Mouse (Mus musculus): ENCODE measurements around the gene Arhgdib. TPM values are rescaled to one million over a fixed set of nuclear protein-coding genes. Genes with fewer than 3 reads are reported as not detected.

The Arhgdib gene
- polyA plus RNA-seq, 1 experiment from 2014 or later = 33.9 TPM

- Histone ChIP-seq H3K36me3 (no peaks in the 10 kb centered on the region), H3K27ac (no peak overlapping the region), H3K4me3 (replicated peaks) (no peak overlapping the region), H3K9me3 (no peaks in the 10 kb centered on the region), H3K4me1 (replicated peaks) (peaks cover 29% of the 10 kb centered on the region), H3K9ac (replicated peaks) (no peak overlapping the region), H3K4me2 (no peak overlapping the region), H3K27me3 (peaks cover 6% of the 10 kb centered on the region; the same call in 1 of the 2 replicates)
- 95% methylated on average over 2 of the region's 2 CpGs for WGBS
- no peak for ATAC-seq (ENCODE audit: insufficient number of reproducible peaks, insufficient read depth, low FRiP score, low TSS enrichment, low read depth)
Observed at GRCm38 (mm10) chr6:136950171-136950570, 8.5 kb upstream of the Arhgdib start.

DNA sequence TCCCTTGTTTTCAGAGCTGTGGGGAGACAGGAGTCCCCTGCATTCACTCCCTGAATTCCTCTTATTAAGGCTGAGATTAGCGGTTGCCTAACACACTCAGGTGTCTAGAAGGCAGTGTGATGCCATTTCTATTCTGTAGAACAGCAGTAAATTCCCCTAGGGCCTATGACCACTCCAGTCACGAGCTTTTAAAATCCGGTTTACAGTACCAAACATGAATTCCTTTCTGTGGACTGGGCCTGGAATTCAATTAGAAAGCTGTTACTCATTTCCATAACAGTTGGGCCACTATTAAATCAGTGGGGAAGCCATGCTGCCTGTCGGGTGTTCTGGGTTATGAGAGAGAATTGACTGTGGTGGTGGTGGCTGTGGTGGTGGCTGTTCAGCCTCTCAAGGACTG, 6.0 kb upstream of the Arhgdib start:
- Histone ChIP-seq H3K27me3 (0 out of 2 replicates have a peak, but pooled peaks cover under 1% of the 10 kb centered on the region), H3K4me2 (no peak overlapping the region), H3K4me1 (replicated peaks) (peaks cover 32% of the 10 kb centered on the region), H3K4me3 (replicated peaks) (no peak overlapping the region), H3K36me3 (no peaks in the 10 kb centered on the region), H3K9me3 (no peaks in the 10 kb centered on the region), H3K9ac (replicated peaks) (no peak overlapping the region), H3K27ac (peak overlapping the region; percentile 68)
- ATAC-seq (ENCODE audit: insufficient number of reproducible peaks, insufficient read depth, low FRiP score, low TSS enrichment, low read depth) = peak; percentile 66; the same call in 1 of the 2 replicates
- WGBS = 27% methylated on average over 4 of the region's 4 CpGs

GRCm38 (mm10) chr6:136946943-136947342, 5.2 kb upstream of the Arhgdib start:
- ATAC-seq (ENCODE audit: insufficient number of reproducible peaks, insufficient read depth, low FRiP score, low TSS enrichment, low read depth) = peak; percentile 71

GRCm38 (mm10) chr6:136946241-136946640, 4.5 kb upstream of the Arhgdib start:
- Histone ChIP-seq H3K4me3 (replicated peaks) (no peak overlapping the region), H3K9ac (replicated peaks) (no peak overlapping the region), H3K4me2 (no peak overlapping the region), H3K27me3 (no peaks in the 10 kb centered on the region), H3K36me3 (no peaks in the 10 kb centered on the region), H3K27ac (peak overlapping the region; percentile 77), H3K9me3 (no peaks in the 10 kb centered on the region), H3K4me1 (replicated peaks) (peaks cover 44% of the 10 kb centered on the region)
- no peak for ATAC-seq (ENCODE audit: insufficient number of reproducible peaks, insufficient read depth, low FRiP score, low TSS enrichment, low read depth)
- 87% methylated on average over 5 of the region's 5 CpGs for WGBS

More at GRCm38 (mm10) chr6:136946943-136947342, 5.2 kb upstream of the Arhgdib start:
- peaks cover 37% of the 10 kb centered on the region for H3K4me1 ChIP-seq (replicated peaks)
- H3K36me3 ChIP-seq = no peaks in the 10 kb centered on the region
- H3K4me2 ChIP-seq = no peak overlapping the region
- WGBS = 56% methylated on average over 9 of the region's 9 CpGs
- no peaks in the 10 kb centered on the region for H3K27me3 ChIP-seq
- H3K9ac ChIP-seq (replicated peaks) = no peak overlapping the region
- peak overlapping the region; percentile 77 for H3K27ac ChIP-seq
- no peaks in the 10 kb centered on the region for H3K9me3 ChIP-seq
- H3K4me3 ChIP-seq (replicated peaks) = no peak overlapping the region

DNA sequence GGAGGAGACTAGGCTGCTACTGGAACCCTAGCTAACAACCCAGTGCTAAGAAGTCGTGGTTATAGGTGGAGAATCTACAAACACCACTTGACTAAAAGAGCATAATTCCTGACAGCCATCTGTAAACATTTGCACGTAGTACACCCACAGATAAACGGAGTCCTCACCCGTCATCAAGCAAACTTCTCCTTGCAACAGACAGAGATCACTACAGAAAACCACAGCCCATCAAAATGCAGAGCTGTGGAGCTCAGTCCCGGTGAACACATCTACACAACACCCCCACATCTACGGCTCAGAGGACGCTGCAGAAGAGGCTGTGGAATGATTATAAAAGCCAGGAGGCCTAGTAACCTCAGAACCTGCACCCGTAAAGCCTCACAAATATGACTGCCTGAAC, 2.8 kb upstream of the Arhgdib start:
- Histone ChIP-seq H3K4me2 (no peak overlapping the region), H3K4me3 (replicated peaks) (no peak overlapping the region), H3K27me3 (no peaks in the 10 kb centered on the region), H3K27ac (no peak overlapping the region), H3K36me3 (no peaks in the 10 kb centered on the region), H3K4me1 (replicated peaks) (peaks cover 59% of the 10 kb centered on the region), H3K9ac (replicated peaks) (no peak overlapping the region), H3K9me3 (no peaks in the 10 kb centered on the region)
- ATAC-seq (ENCODE audit: insufficient number of reproducible peaks, insufficient read depth, low FRiP score, low TSS enrichment, low read depth) = no peak
- 79% methylated on average over 8 of the region's 8 CpGs for WGBS

- H3K4me3 ChIP-seq (replicated peaks) = no peak overlapping the region
- H3K27me3 ChIP-seq = no peaks in the 10 kb centered on the region
- no peak overlapping the region for H3K4me2 ChIP-seq
- no peak overlapping the region for H3K27ac ChIP-seq
- no peaks in the 10 kb centered on the region for H3K36me3 ChIP-seq
- no peaks in the 10 kb centered on the region for H3K9me3 ChIP-seq
- H3K9ac ChIP-seq (replicated peaks) = no peak overlapping the region
- ATAC-seq (ENCODE audit: insufficient number of reproducible peaks, insufficient read depth, low FRiP score, low TSS enrichment, low read depth) = no peak
- H3K4me1 ChIP-seq (replicated peaks) = peaks cover 60% of the 10 kb centered on the region
Observed at GRCm38 (mm10) chr6:136943392-136943791, 1.7 kb upstream of the Arhgdib start.

GRCm38 (mm10) chr6:136942280-136942679, 581 bp upstream of the Arhgdib start:
- Histone ChIP-seq H3K27me3 (no peaks in the 10 kb centered on the region), H3K36me3 (no peaks in the 10 kb centered on the region), H3K4me3 (replicated peaks) (no peak overlapping the region), H3K4me2 (no peak overlapping the region), H3K9me3 (no peaks in the 10 kb centered on the region), H3K27ac (no peak overlapping the region), H3K9ac (replicated peaks) (no peak overlapping the region), H3K4me1 (replicated peaks) (peaks cover 53% of the 10 kb centered on the region)
- ATAC-seq (ENCODE audit: insufficient number of reproducible peaks, insufficient read depth, low FRiP score, low TSS enrichment, low read depth) = no peak
- 68% methylated on average over 9 of the region's 9 CpGs for WGBS

- Histone ChIP-seq H3K4me1 (replicated peaks) (peaks cover 39% of the 10 kb centered on the region), H3K4me3 (replicated peaks) (no peak overlapping the region), H3K27ac (peak overlapping the region; percentile 83), H3K36me3 (no peaks in the 10 kb centered on the region), H3K4me2 (peak overlapping the region; percentile 39; the same call in 1 of the 2 replicates), H3K9ac (replicated peaks) (no peak overlapping the region), H3K9me3 (no peaks in the 10 kb centered on the region), H3K27me3 (no peaks in the 10 kb centered on the region)
- no peak for ATAC-seq (ENCODE audit: insufficient number of reproducible peaks, insufficient read depth, low FRiP score, low TSS enrichment, low read depth)
- WGBS = 75% methylated on average over 11 of the region's 11 CpGs
Observed at GRCm38 (mm10) chr6:136940188-136940960, 1.3 kb downstream of the Arhgdib start.

- Histone ChIP-seq H3K4me1 (replicated peaks) (peaks cover 39% of the 10 kb centered on the region), H3K27ac (no peak overlapping the region), H3K27me3 (no peaks in the 10 kb centered on the region), H3K4me3 (replicated peaks) (no peak overlapping the region), H3K9me3 (no peaks in the 10 kb centered on the region), H3K36me3 (no peaks in the 10 kb centered on the region), H3K9ac (replicated peaks) (no peak overlapping the region), H3K4me2 (no peak overlapping the region)
- 85% methylated on average over 14 of the region's 14 CpGs for WGBS
- ATAC-seq (ENCODE audit: insufficient number of reproducible peaks, insufficient read depth, low FRiP score, low TSS enrichment, low read depth) = no peak
Observed at GRCm38 (mm10) chr6:136939326-136940187, 2.1 kb downstream of the Arhgdib start.

- Histone ChIP-seq H3K4me3 (replicated peaks) (no peak overlapping the region), H3K4me2 (no peak overlapping the region), H3K9me3 (no peaks in the 10 kb centered on the region), H3K9ac (replicated peaks) (no peak overlapping the region), H3K36me3 (no peaks in the 10 kb centered on the region), H3K27me3 (no peaks in the 10 kb centered on the region), H3K4me1 (replicated peaks) (peaks cover 38% of the 10 kb centered on the region), H3K27ac (no peak overlapping the region)
- WGBS = 79% methylated on average over 18 of the region's 18 CpGs
- no peak for ATAC-seq (ENCODE audit: insufficient number of reproducible peaks, insufficient read depth, low FRiP score, low TSS enrichment, low read depth)
Observed at GRCm38 (mm10) chr6:136938331-136939126, 3.2 kb downstream of the Arhgdib start.

GRCm38 (mm10) chr6:136937117-136937516, 4.6 kb downstream of the Arhgdib start:
- Histone ChIP-seq H3K4me3 (replicated peaks) (no peak overlapping the region), H3K27me3 (no peaks in the 10 kb centered on the region), H3K9me3 (no peaks in the 10 kb centered on the region), H3K9ac (replicated peaks) (no peak overlapping the region), H3K4me1 (replicated peaks) (peaks cover 32% of the 10 kb centered on the region), H3K4me2 (no peak overlapping the region), H3K27ac (no peak overlapping the region), H3K36me3 (no peaks in the 10 kb centered on the region)
- no peak for ATAC-seq (ENCODE audit: insufficient number of reproducible peaks, insufficient read depth, low FRiP score, low TSS enrichment, low read depth)
- 89% methylated on average over 3 of the region's 3 CpGs for WGBS
